Mouse (Mus musculus): ENCODE data around the gene Babam2. TPM values are rescaled to one million over a fixed set of nuclear protein-coding genes. Genes with fewer than 3 reads are reported as not detected.

Babam2 gene
- total RNA-seq, 2 experiments from 2014 or later = 49.3 to 50.4 TPM

- no peak for TF ChIP-seq CTCF (conservative IDR thresholded peaks at IDR 0.05)
- Histone ChIP-seq H3K4me3 (no peak overlapping the region), H3K27ac (no peak overlapping the region)
- no peak for DNase-seq (ENCODE audit: low spot score in 2 of 2)
Observed at GRCm38 (mm10) chr5:32127927-32128326, 430.4 kb downstream of the Babam2 start.

GRCm38 (mm10) chr5:32132971-32133501, 435.6 kb downstream of the Babam2 start:
- H3K27ac ChIP-seq = peak overlapping the region; percentile 99
- H3K4me3 ChIP-seq = peak overlapping the region; percentile 86
- no peak for TF ChIP-seq CTCF (conservative IDR thresholded peaks at IDR 0.05)
- peak in 1 of 2 experiments; percentile 30 for DNase-seq (ENCODE audit: low spot score in 2 of 2)

DNA sequence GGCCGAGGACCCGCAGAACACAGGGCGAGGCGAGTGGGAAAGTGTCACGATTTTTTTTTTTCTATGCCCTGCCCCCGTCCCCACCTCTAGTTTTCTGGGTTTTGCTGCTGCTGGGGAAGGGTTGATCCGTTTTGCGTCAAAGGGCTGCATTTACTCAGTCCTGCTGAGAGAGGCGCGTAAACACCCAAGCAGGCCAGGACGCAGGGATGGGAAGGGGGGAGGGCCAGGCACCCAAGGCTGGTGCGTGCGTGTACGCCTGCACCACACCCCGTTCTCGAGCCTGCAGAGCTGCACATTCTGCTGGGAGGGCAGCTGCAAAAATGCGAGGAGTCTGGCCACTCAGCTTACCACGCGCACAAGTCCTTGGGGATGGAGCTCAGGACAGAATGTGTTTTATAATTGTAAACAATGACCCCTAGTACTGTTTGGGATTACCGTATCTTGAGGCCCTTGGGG, 436.1 kb downstream of the Babam2 start:
- peak overlapping the region; percentile 99 for H3K27ac ChIP-seq
- DNase-seq (ENCODE audit: low spot score in 2 of 2) = peak; percentile 64 to 77
- TF ChIP-seq CTCF (conservative IDR thresholded peaks at IDR 0.05) = no peak
- peak overlapping the region; percentile 86 for H3K4me3 ChIP-seq

DNA sequence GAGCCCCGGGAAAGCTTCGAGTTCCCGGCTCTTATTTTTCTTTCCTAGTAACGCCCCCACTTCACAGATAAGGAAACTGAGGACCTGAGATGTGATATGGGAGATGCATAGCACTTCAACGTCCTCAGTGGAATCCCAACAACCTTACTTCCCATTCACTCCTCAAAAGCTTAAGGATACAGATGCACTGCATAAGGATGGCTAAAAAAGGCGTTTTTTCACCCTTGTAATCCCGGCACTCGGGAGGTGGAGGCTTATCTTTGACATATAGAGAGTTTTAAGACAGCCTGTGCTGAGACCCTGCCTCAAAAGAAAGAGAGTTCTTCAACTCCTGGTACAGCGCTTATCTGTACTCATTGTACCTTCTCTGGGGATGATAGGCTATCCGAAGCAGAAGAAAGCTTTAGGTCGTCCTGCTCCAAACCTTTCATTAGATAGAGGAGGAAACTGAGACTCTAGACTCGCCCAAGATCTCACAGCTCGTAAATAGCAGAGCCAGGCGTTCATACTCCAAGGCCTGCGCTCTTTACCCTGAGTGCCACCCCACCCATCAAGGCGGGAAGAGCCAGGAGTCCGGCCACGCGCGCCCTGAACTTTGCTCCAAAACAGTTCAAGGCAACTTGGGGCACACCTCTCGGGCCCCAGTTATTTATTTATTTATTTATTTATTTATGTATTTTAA, 436.7 kb downstream of the Babam2 start:
- H3K27ac ChIP-seq = peak overlapping the region; percentile 99
- DNase-seq (ENCODE audit: low spot score in 2 of 2) = no peak
- peak overlapping the region; percentile 86 for H3K4me3 ChIP-seq
- TF ChIP-seq CTCF (conservative IDR thresholded peaks at IDR 0.05) = no peak

Small RNA genes within 50 kb of the gene (microRNA-seq; reads per million reads assigned to microRNA genes)
- gene Mir3473e = 0 reads per million in 2 experiments

Other genes starting within 250 kb of the Babam2 start
- 10 to 100 TPM; 49.1 to 54.1 TPM for gene Zfp512, start 245.3 kb upstream of the Babam2 start, total RNA-seq (2021)
- under 1 TPM in 1 of 2 experiments, not detected in 1; 0.20 TPM for gene 4930548H24Rik, start 211.9 kb upstream of the Babam2 start, total RNA-seq (2021)
- 10 to 100 TPM; 34.0 to 34.8 TPM for gene Gpn1, start 202.9 kb upstream of the Babam2 start, total RNA-seq (2021)
- 10 to 100 TPM; 51.9 to 53.8 TPM for gene Slc4a1ap, start 170.7 kb upstream of the Babam2 start, total RNA-seq (2021)
- gene Supt7l, start 169.9 kb upstream of the Babam2 start, total RNA-seq (2021) = 10 to 100 TPM; 19.6 TPM
- 10 to 100 TPM; 82.1 to 99.8 TPM for gene Mrpl33, start 100.7 kb upstream of the Babam2 start, total RNA-seq (2021)
- 1 to 10 TPM; 4.0 to 4.4 TPM for gene Rbks, start 57 bp upstream of the Babam2 start, total RNA-seq (2021)